Mouse (Mus musculus): ENCODE measurements around the gene Gm4131. TPM values are rescaled to one million over a fixed set of nuclear protein-coding genes. Genes with fewer than 3 reads are reported as not detected.

Gene Gm4131
- polyA plus RNA-seq, 1 experiment from 2014 or later = 0.20 TPM

GRCm38 (mm10) chr14:62422265-62422664, 144.5 kb downstream of the Gm4131 start:
- 81% methylated on average over 4 of the region's 4 CpGs for WGBS
- H3K9me3 ChIP-seq = no peaks in the 10 kb centered on the region
- H3K4me2 ChIP-seq (replicated peaks) = no peak overlapping the region
- H3K36me3 ChIP-seq = no peaks in the 10 kb centered on the region
- H3K9ac ChIP-seq = no peak overlapping the region
- H3K27ac ChIP-seq = no peak overlapping the region
- no peak for ATAC-seq (ENCODE audit: low FRiP score, low read depth)
- no peaks in the 10 kb centered on the region for H3K27me3 ChIP-seq
- 0 out of 2 replicates have a peak, but pooled peaks cover 4% of the 10 kb centered on the region for H3K4me1 ChIP-seq
- H3K4me3 ChIP-seq = no peak overlapping the region

DNA sequence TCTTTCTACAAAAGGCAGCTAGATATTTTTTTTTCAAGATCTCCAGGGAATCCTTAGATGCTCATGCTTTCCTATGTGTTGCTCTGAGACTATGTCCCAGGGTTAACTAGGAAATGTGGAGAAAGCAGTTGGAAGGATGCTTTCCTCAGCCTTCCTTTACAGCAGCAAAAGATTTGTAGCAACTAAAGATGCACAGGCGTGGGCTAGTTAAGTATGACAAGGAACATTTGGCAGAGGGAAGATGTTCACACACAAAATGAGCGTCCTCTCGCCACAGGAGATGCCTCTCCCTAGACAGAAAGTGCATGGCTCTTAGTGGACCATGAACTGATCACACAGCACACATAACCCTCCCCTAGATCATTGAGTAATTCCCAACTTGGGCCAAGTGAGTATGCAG, 149.2 kb downstream of the Gm4131 start:
- H3K4me3 ChIP-seq = no peak overlapping the region
- no peaks in the 10 kb centered on the region for H3K36me3 ChIP-seq
- WGBS = 88% methylated on average over 3 of the region's 3 CpGs
- peaks cover 10% of the 10 kb centered on the region for H3K4me1 ChIP-seq
- no peaks in the 10 kb centered on the region for H3K27me3 ChIP-seq
- no peaks in the 10 kb centered on the region for H3K9me3 ChIP-seq
- no peak overlapping the region for H3K9ac ChIP-seq
- H3K4me2 ChIP-seq (replicated peaks) = no peak overlapping the region
- no peak for ATAC-seq (ENCODE audit: low FRiP score, low read depth)
- no peak overlapping the region for H3K27ac ChIP-seq

- no peak for ATAC-seq (ENCODE audit: low FRiP score, low read depth)
- Histone ChIP-seq H3K27ac (no peak overlapping the region), H3K27me3 (no peaks in the 10 kb centered on the region), H3K4me1 (peaks cover 10% of the 10 kb centered on the region), H3K36me3 (no peaks in the 10 kb centered on the region), H3K9ac (no peak overlapping the region), H3K9me3 (peaks cover 3% of the 10 kb centered on the region; the same call in 1 of the 2 replicates), H3K4me2 (replicated peaks) (no peak overlapping the region), H3K4me3 (no peak overlapping the region)
- 67% methylated on average over 1 of the region's 1 CpGs for WGBS
Measured at GRCm38 (mm10) chr14:62416742-62417134, 150.0 kb downstream of the Gm4131 start.

DNA sequence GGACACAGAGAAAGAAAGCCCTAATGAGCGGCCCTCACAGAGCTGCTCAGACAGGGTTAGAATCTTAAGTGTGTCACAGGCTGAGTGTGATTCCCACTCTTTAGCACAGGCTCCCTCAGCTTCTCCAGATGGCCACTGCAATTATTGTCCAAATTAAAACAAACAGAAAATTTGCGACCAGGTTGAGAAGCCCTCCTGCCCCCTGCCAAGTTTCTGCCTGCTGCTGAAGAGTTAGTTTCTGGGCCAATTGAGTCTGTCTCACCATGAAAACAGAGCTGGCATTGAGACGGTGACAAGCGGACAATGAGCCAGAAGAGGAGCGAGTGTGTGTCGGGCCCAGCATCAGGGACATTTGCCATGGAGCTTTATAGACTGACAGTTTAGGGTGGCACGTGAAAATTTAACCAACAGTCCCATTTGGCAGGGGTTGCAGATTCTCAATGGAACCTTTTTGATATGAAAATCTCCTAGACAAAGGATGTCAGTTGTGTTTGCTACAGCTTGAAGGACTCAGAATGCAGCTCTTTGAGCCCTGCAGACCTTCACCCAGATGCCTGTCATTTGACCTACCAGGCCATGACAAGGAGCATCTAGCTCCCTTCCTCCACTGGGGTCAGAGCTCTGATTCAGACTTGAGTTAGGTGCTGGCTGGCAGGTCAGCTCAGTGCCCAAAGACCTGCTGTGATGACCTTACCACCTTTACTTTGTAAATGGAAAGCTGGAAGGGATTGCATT, 150.5 kb downstream of the Gm4131 start:
- no peaks in the 10 kb centered on the region for H3K36me3 ChIP-seq
- WGBS = 55% methylated on average over 7 of the region's 7 CpGs
- no peak overlapping the region for H3K9ac ChIP-seq
- ATAC-seq (ENCODE audit: low FRiP score, low read depth) = no peak
- no peak overlapping the region for H3K4me3 ChIP-seq
- H3K4me2 ChIP-seq (replicated peaks) = no peak overlapping the region
- no peaks in the 10 kb centered on the region for H3K27me3 ChIP-seq
- no peak overlapping the region for H3K27ac ChIP-seq
- H3K9me3 ChIP-seq = peaks cover 3% of the 10 kb centered on the region; the same call in 1 of the 2 replicates
- H3K4me1 ChIP-seq = peaks cover 10% of the 10 kb centered on the region

Other genes starting within 250 kb of the Gm4131 start
- gene Gucy1b2, start 110.6 kb downstream of the Gm4131 start, polyA plus RNA-seq (2015; fragmentation: Nextera tagmentation; extraction: Ambion mirVana) = 0.40 and 0.71 TPM in 2 replicates
- gene Fam124a, start 11.2 kb downstream of the Gm4131 start, polyA plus RNA-seq (2015; fragmentation: Nextera tagmentation; extraction: Ambion mirVana) = 2.1 and 2.4 TPM in 2 replicates
- not detected in 2 replicates for gene Serpine3, start 96.7 kb upstream of the Gm4131 start, polyA plus RNA-seq (2015; fragmentation: Nextera tagmentation; extraction: Ambion mirVana)
- gene Ints6, start 194.2 kb upstream of the Gm4131 start, polyA plus RNA-seq (2015; fragmentation: Nextera tagmentation; extraction: Ambion mirVana) = 23.3 and 23.7 TPM in 2 replicates

Measured in limb, embryonic 13.5 days (tissue).